Mouse (Mus musculus): Measurements from ENCODE around the gene Rbm48.

DNA sequence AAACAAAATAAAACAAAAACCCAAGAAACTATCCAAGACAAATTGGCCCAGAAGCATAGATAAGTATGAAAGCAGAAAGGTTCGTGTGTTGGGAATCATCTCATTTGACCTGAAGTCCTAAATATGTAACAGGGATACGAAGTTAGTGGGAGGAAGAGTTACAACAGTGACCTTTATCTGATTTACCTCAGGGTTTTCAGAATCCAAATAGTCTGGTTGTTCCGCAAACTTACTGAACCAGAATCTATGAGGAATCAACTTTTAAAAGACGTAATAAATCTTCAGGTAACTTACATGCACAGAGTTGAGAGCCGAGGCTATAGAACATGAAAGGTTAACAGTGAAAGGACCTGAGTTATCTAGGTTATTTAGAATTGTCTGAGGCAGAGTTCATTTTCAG lies 2.4 kb upstream of the Rbm48 start:
- TF ChIP-seq CTCF (IDR thresholded peaks at IDR 0.05; ENCODE audit: borderline replicate concordance, insufficient read depth, low read depth, low read length) (no peak), POLR2A (IDR thresholded peaks at IDR 0.05; ENCODE audit: borderline replicate concordance, insufficient read depth, low read length) (no peak)
